Mouse (Mus musculus) kidney, postnatal 10 days (tissue): Measurements from ENCODE around the gene Ccz1.

Source experiments
- DNase-seq: peaks from one replicate; pipeline ENCODE4 v3.0.0; 2021; ENCODE audit warnings: mixed read lengths

Gene Ccz1

GRCm38 (mm10) chr5:143993260-143993659 lies 21.4 kb downstream of the Ccz1 start:
- DNase-seq, result no peak

- DNase-seq, result no peak
Measured at GRCm38 (mm10) chr5:143992661-143993060, 22.0 kb downstream of the Ccz1 start.

- DNase-seq, result no peak
Measured at GRCm38 (mm10) chr5:143990086-143990485, 24.6 kb downstream of the Ccz1 start.

GRCm38 (mm10) chr5:143989046-143989445 lies 25.6 kb downstream of the Ccz1 start:
- DNase-seq, result no peak

- DNase-seq, result peak; percentile 25
Measured at GRCm38 (mm10) chr5:143987596-143987995, 27.1 kb downstream of the Ccz1 start.

GRCm38 (mm10) chr5:143985381-143985780 lies 29.3 kb downstream of the Ccz1 start:
- no peak for DNase-seq

GRCm38 (mm10) chr5:143982361-143982760 lies 32.3 kb downstream of the Ccz1 start:
- DNase-seq, result no peak

GRCm38 (mm10) chr5:143980858-143981257 lies 33.8 kb downstream of the Ccz1 start:
- peak; percentile 51 for DNase-seq

GRCm38 (mm10) chr5:143976726-143977431 lies 37.8 kb downstream of the Ccz1 start:
- DNase-seq, result no peak

- DNase-seq, result no peak
Measured at GRCm38 (mm10) chr5:143976232-143976631, 38.4 kb downstream of the Ccz1 start.

GRCm38 (mm10) chr5:143975631-143975933 lies 39.1 kb downstream of the Ccz1 start:
- no peak for DNase-seq

GRCm38 (mm10) chr5:143974931-143975630 lies 39.6 kb downstream of the Ccz1 start:
- peak; percentile 77 for DNase-seq

- no peak for DNase-seq
Measured at GRCm38 (mm10) chr5:143972628-143973027, 42.0 kb downstream of the Ccz1 start.

GRCm38 (mm10) chr5:143966671-143967070 lies 48.0 kb downstream of the Ccz1 start:
- no peak for DNase-seq

- peak; percentile 24 for DNase-seq
Measured at GRCm38 (mm10) chr5:143965586-143966345, 48.9 kb downstream of the Ccz1 start.

GRCm38 (mm10) chr5:143961176-143961575 lies 53.5 kb downstream of the Ccz1 start:
- no peak for DNase-seq

- no peak for DNase-seq
Measured at GRCm38 (mm10) chr5:143959551-143959950, 55.1 kb downstream of the Ccz1 start.

- DNase-seq, result no peak
Measured at GRCm38 (mm10) chr5:143957101-143957500, 57.6 kb downstream of the Ccz1 start.

- DNase-seq, result no peak
Measured at GRCm38 (mm10) chr5:143950016-143950415, 64.7 kb downstream of the Ccz1 start.

- no peak for DNase-seq
Measured at GRCm38 (mm10) chr5:143948361-143948760, 66.3 kb downstream of the Ccz1 start.

- DNase-seq, result no peak
Measured at GRCm38 (mm10) chr5:143943231-143944125, 71.2 kb downstream of the Ccz1 start.

GRCm38 (mm10) chr5:143941588-143941987 lies 73.1 kb downstream of the Ccz1 start:
- DNase-seq, result no peak
